Mouse (Mus musculus) thymus, postnatal 25 days (tissue): ENCODE results near the gene Cachd1.

Experiments used
- DNase-seq: peaks from one replicate; pipeline ENCODE4 v3.0.0; 2022

The Cachd1 gene

GRCm38 (mm10) chr4:100776043-100776870, at the start of gene Cachd1:
Cachd1 (plus strand) TSS chr4:100776675.
- no peak for DNase-seq

GRCm38 (mm10) chr4:100728896-100729479, 47.5 kb upstream of the Cachd1 start:
- DNase-seq, result no peak

- DNase-seq, result no peak
Measured at GRCm38 (mm10) chr4:100735098-100735935, 41.2 kb upstream of the Cachd1 start.

- DNase-seq, result no peak
Measured at GRCm38 (mm10) chr4:100735936-100736349, 40.5 kb upstream of the Cachd1 start.

- DNase-seq, result no peak
Measured at GRCm38 (mm10) chr4:100743615-100744014, 32.9 kb upstream of the Cachd1 start.

- DNase-seq, result no peak
Measured at GRCm38 (mm10) chr4:100752278-100752677, 24.2 kb upstream of the Cachd1 start.

- no peak for DNase-seq
Measured at GRCm38 (mm10) chr4:100755632-100756031, 20.8 kb upstream of the Cachd1 start.

GRCm38 (mm10) chr4:100756499-100756898, 20.0 kb upstream of the Cachd1 start:
- no peak for DNase-seq

GRCm38 (mm10) chr4:100758265-100758898, 18.1 kb upstream of the Cachd1 start:
- no peak for DNase-seq

GRCm38 (mm10) chr4:100759603-100760002, 16.9 kb upstream of the Cachd1 start:
- DNase-seq, result no peak

GRCm38 (mm10) chr4:100760416-100760815, 16.1 kb upstream of the Cachd1 start:
- DNase-seq, result no peak

- DNase-seq, result no peak
Measured at GRCm38 (mm10) chr4:100768606-100769005, 7.9 kb upstream of the Cachd1 start.

GRCm38 (mm10) chr4:100776871-100777375, 448 bp downstream of the Cachd1 start:
- no peak for DNase-seq

- DNase-seq, result no peak
Measured at GRCm38 (mm10) chr4:100777376-100778041, 1.0 kb downstream of the Cachd1 start.

GRCm38 (mm10) chr4:100778082-100778481, 1.6 kb downstream of the Cachd1 start:
- no peak for DNase-seq

- no peak for DNase-seq
Measured at GRCm38 (mm10) chr4:100779023-100779422, 2.5 kb downstream of the Cachd1 start.

- no peak for DNase-seq
Measured at GRCm38 (mm10) chr4:100779695-100780094, 3.2 kb downstream of the Cachd1 start.

GRCm38 (mm10) chr4:100780911-100781310, 4.4 kb downstream of the Cachd1 start:
- no peak for DNase-seq

- DNase-seq, result no peak
Measured at GRCm38 (mm10) chr4:100782348-100782747, 5.9 kb downstream of the Cachd1 start.

GRCm38 (mm10) chr4:100782891-100783290, 6.4 kb downstream of the Cachd1 start:
- no peak for DNase-seq

GRCm38 (mm10) chr4:100787201-100787600, 10.7 kb downstream of the Cachd1 start:
- DNase-seq, result no peak

GRCm38 (mm10) chr4:100790176-100790575, 13.7 kb downstream of the Cachd1 start:
- no peak for DNase-seq
